Mouse (Mus musculus) cerebellum, adult 2 months (tissue): ENCODE results near the gene Olfr1410.

Experiments used
- CTCF ChIP-seq: fragments of 200-500 bp; IDR thresholded peaks from 2 replicates; pipeline ENCODE4 v1.5.1; 2011; ENCODE audit warnings: low read depth, mild to moderate bottlenecking, control low read depth, low read length, moderate library complexity, borderline replicate concordance; ENCODE audit not compliant: insufficient read depth
- POLR2A ChIP-seq: fragments of 200-500 bp; IDR thresholded peaks from 2 replicates; pipeline ENCODE4 v1.6.1; 2011; ENCODE audit warnings: low read length, control low read depth, borderline replicate concordance; ENCODE audit not compliant: insufficient read depth

DNA sequence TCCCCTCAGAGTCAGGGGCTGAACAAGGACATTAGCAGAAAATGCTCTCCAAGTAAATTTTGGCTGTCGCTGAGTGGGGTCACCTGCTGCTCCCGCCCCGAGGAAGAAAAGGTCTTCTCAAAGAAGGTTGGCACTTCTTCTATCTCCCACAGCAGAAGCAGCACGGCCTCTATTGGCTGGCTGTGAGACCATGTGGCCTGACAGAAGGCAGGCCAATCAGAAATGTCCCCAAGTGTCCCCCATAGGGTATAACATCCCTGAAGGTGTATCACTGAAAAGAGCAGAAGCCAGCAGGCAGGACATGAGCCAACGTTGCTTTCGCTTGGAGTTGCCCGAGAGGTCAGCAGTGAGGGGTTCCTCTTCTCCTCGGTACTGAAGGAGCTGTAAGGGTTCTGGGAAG is 30.4 kb downstream of the Olfr1410 start:
- TF ChIP-seq CTCF (no peak), POLR2A (no peak)
